Mouse (Mus musculus) small intestine, adult 2 months (tissue): ENCODE measurements around the gene H2-DMb2. TPM values are rescaled to one million over a fixed set of nuclear protein-coding genes. Genes with fewer than 3 reads are reported as not detected.

Source experiments
- H3K27ac ChIP-seq: fragments of 200-500 bp; 2 replicates; pipeline ENCODE4 v1.5.1; 2012; ENCODE audit warnings: low read depth, low read length, control low read depth, inconsistent platforms; ENCODE audit not compliant: insufficient read depth
- H3K27me3 ChIP-seq: fragments of 200-500 bp; 2 replicates; pipeline ENCODE4 v1.6.1; 2012; ENCODE audit warnings: mild to moderate bottlenecking, moderate library complexity, low read length, inconsistent platforms; ENCODE audit not compliant: control insufficient read depth, insufficient read depth
- H3K36me3 ChIP-seq: fragments of 200-500 bp; 2 replicates; pipeline ENCODE4 v1.6.1; 2012; ENCODE audit warnings: mild to moderate bottlenecking, low read length, control low read depth, inconsistent platforms; ENCODE audit not compliant: control insufficient read depth, insufficient read depth
- H3K4me1 ChIP-seq: fragments of 200-500 bp; 2 replicates; pipeline ENCODE4 v1.6.1; 2012; ENCODE audit warnings: low read length, inconsistent platforms, mixed read lengths; ENCODE audit not compliant: control insufficient read depth, insufficient read depth, insufficient read length
- H3K4me3 ChIP-seq: fragments of 200-500 bp; 2 replicates; pipeline ENCODE4 v1.5.1; 2012; ENCODE audit warnings: low read depth, mild to moderate bottlenecking, control low read depth, inconsistent platforms, low read length, moderate library complexity
- CTCF ChIP-seq: fragments of 200-500 bp; IDR thresholded peaks from 2 replicates; pipeline ENCODE4 v1.5.1; 2012; ENCODE audit warnings: low read depth, mild to moderate bottlenecking, control low read depth, inconsistent platforms, low read length, moderate library complexity, mixed read lengths; ENCODE audit not compliant: insufficient replicate concordance, insufficient read length; ENCODE audit errors: extremely low read depth
- POLR2A ChIP-seq: fragments of 200-500 bp; IDR thresholded peaks from 2 replicates; pipeline ENCODE4 v1.6.1; 2012; ENCODE audit warnings: low read depth, mild to moderate bottlenecking, control low read depth, inconsistent platforms, low read length, moderate library complexity
- WGBS: fragments of 180-500 bp; shearing (Covaris S2); methylation state at CpG from one replicate; pipeline ENCODE4 v1.1.7; 2018; 5-methylcytosine and 5-hydroxymethylcytosine counted together
- polyA plus RNA-seq: library from polyadenylated mRNA; depleted of rRNA; stranded (reverse); fragments of >200 nt; gene quantifications from 2 replicates; pipeline ENCODE4 v1.2.3, GENCODE M21; 2012

Gene H2-DMb2
- polyA plus RNA-seq, 1 experiment, result 25.4 TPM

- H3K36me3 ChIP-seq, result no peaks in the 10 kb centered on the region
- H3K27ac ChIP-seq, result peak overlapping the region; percentile 86
- no peaks in the 10 kb centered on the region for H3K27me3 ChIP-seq
- WGBS, result 4% methylated on average over 31 of the region's 31 CpGs
- H3K4me1 ChIP-seq, result peaks cover 4% of the 10 kb centered on the region; the same call in 1 of the 2 replicates
- H3K4me3 ChIP-seq, result peak overlapping the region; percentile 71
- TF ChIP-seq CTCF, result peak; percentile 100
- TF ChIP-seq POLR2A, result peak; percentile 74; the same call in 1 of the 2 replicates
Observed at GRCm38 (mm10) chr17:34135297-34136224, 7.5 kb upstream of the H2-DMb2 start.

GRCm38 (mm10) chr17:34137601-34138000 is 5.5 kb upstream of the H2-DMb2 start:
- TF ChIP-seq POLR2A, result no peak
- no peak for TF ChIP-seq CTCF
- peaks cover 4% of the 10 kb centered on the region; the same call in 1 of the 2 replicates for H3K4me1 ChIP-seq
- 77% methylated on average over 7 of the region's 7 CpGs for whole genome bisulfite sequencing

DNA sequence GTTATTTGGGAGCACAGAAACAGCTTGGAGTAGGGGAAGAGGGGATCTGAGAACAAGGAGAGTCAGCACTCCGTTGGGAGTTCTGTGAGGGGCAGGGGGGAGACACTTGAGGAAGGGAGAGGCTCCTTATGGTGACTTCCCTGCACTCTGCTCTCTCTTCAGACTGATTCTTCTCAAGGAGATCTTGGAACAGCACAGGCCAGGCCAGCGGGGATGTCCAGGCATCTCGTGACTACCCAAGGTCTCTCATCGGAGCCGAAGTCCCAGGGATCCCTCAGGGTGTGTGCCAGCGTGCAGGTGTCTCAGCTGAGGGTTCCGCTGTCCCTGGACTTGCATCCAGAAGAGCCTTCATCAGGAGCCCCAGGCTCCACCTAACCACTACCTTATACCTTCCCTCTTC is 4.5 kb upstream of the H2-DMb2 start:
- WGBS, result 86% methylated on average over 7 of the region's 7 CpGs
- H3K36me3 ChIP-seq, result no peaks in the 10 kb centered on the region
- H3K27me3 ChIP-seq, result no peaks in the 10 kb centered on the region
- no peak overlapping the region for H3K27ac ChIP-seq
- H3K4me1 ChIP-seq, result peaks cover 4% of the 10 kb centered on the region; the same call in 1 of the 2 replicates
- no peak overlapping the region for H3K4me3 ChIP-seq
- TF ChIP-seq POLR2A, result no peak
- no peak for TF ChIP-seq CTCF

More at GRCm38 (mm10) chr17:34137601-34138000, 5.5 kb upstream of the H2-DMb2 start:
- no peak overlapping the region for H3K4me3 ChIP-seq
- no peaks in the 10 kb centered on the region for H3K36me3 ChIP-seq
- H3K27ac ChIP-seq, result no peak overlapping the region
- no peaks in the 10 kb centered on the region for H3K27me3 ChIP-seq

DNA sequence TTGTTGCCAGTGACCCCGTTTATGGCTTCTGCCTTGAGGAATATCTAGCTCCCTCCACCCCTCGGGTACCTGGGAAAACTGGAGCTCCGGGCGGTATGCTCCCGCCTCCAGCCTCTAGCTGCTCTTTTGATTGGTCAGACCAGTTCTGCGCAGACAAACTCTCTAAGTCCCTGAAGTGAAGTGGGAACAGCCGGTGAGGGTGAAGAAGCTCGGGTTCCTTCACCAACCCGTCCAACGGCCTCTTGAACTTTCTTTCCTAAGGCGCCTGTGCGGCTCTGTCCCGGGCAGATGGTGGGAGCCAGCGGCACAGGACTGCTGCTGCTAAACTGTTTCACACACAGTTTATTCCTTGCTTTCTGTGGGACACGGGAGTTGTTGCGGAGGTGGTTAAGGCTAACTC is 3.7 kb upstream of the H2-DMb2 start:
- H3K27me3 ChIP-seq, result no peaks in the 10 kb centered on the region
- no peaks in the 10 kb centered on the region for H3K36me3 ChIP-seq
- peak overlapping the region; percentile 45 for H3K4me3 ChIP-seq
- no peak overlapping the region for H3K27ac ChIP-seq
- WGBS, result 5% methylated on average over 16 of the region's 16 CpGs
- TF ChIP-seq POLR2A (no peak), CTCF (no peak)
- peaks cover 4% of the 10 kb centered on the region; the same call in 1 of the 2 replicates for H3K4me1 ChIP-seq

GRCm38 (mm10) chr17:34140240-34140639 is 2.9 kb upstream of the H2-DMb2 start:
- no peaks in the 10 kb centered on the region for H3K27me3 ChIP-seq
- H3K4me1 ChIP-seq, result peaks cover 4% of the 10 kb centered on the region; the same call in 1 of the 2 replicates
- 18% methylated on average over 5 of the region's 5 CpGs for WGBS
- H3K4me3 ChIP-seq, result no peak overlapping the region
- no peaks in the 10 kb centered on the region for H3K36me3 ChIP-seq
- TF ChIP-seq POLR2A, result no peak
- no peak for TF ChIP-seq CTCF
- no peak overlapping the region for H3K27ac ChIP-seq

- TF ChIP-seq POLR2A (no peak), CTCF (no peak)
- H3K4me3 ChIP-seq, result no peak overlapping the region
- no peaks in the 10 kb centered on the region for H3K36me3 ChIP-seq
- peaks cover 4% of the 10 kb centered on the region; the same call in 1 of the 2 replicates for H3K4me1 ChIP-seq
- H3K27ac ChIP-seq, result no peak overlapping the region
- no peaks in the 10 kb centered on the region for H3K27me3 ChIP-seq
- WGBS, result 63% methylated on average over 4 of the region's 4 CpGs
Observed at GRCm38 (mm10) chr17:34141448-34141847, 1.7 kb upstream of the H2-DMb2 start.

GRCm38 (mm10) chr17:34142456-34143010 is 574 bp upstream of the H2-DMb2 start:
- Histone ChIP-seq H3K4me1 (no peaks in the 10 kb centered on the region; the same call in 1 of the 2 replicates), H3K36me3 (no peaks in the 10 kb centered on the region), H3K27ac (peak overlapping the region; percentile 72), H3K27me3 (no peaks in the 10 kb centered on the region), H3K4me3 (no peak overlapping the region)
- 81% methylated on average over 7 of the region's 7 CpGs for WGBS
- TF ChIP-seq POLR2A (no peak), CTCF (no peak)
